Mouse (Mus musculus) gonadal fat pad, adult 2 months (tissue): Measurements from ENCODE around the gene Sec14l1. TPM values are rescaled to one million over a fixed set of nuclear protein-coding genes. Genes with fewer than 3 reads are reported as not detected.
"Not testable (repeated sequence)": the region's sequence is repeated elsewhere in the genome, so short reads cannot be mapped to it uniquely, and the experiment has no call there.

Experiments used
- DNase-seq: peaks from one replicate; pipeline ENCODE4 v3.0.0-alpha.2; 2012; ENCODE audit warnings: low read depth
- polyA plus RNA-seq: library from polyadenylated mRNA; depleted of rRNA; stranded (reverse); fragments of >200 nt; gene quantifications from 2 replicates; pipeline ENCODE4 v1.2.3, GENCODE M21; 2012; rRNA removed

The Sec14l1 gene
- polyA plus RNA-seq: 69.8 and 71.6 TPM in 2 replicates

- no peak for DNase-seq
These were observed at the start of gene Sec14l1 for GRCm38 (mm10) chr11:117114592-117115345. Sec14l1 (plus strand) TSS chr11:117115168.

GRCm38 (mm10) chr11:117065602-117066001 lies 49.4 kb upstream of the Sec14l1 start:
- DNase-seq: not testable (repeated sequence)

- no peak for DNase-seq
These were observed 48.2 kb upstream of the Sec14l1 start for GRCm38 (mm10) chr11:117066738-117067137.

- DNase-seq: no peak
These were observed 46.6 kb upstream of the Sec14l1 start for GRCm38 (mm10) chr11:117068332-117068731.

- DNase-seq: no peak
These were observed 45.9 kb upstream of the Sec14l1 start for GRCm38 (mm10) chr11:117069027-117069426.

GRCm38 (mm10) chr11:117070711-117071110 lies 44.3 kb upstream of the Sec14l1 start:
- DNase-seq: no peak

GRCm38 (mm10) chr11:117072128-117072527 lies 42.8 kb upstream of the Sec14l1 start:
- no peak for DNase-seq

- DNase-seq: no peak
These were observed 41.5 kb upstream of the Sec14l1 start for GRCm38 (mm10) chr11:117073426-117073825.

GRCm38 (mm10) chr11:117076576-117077196 lies 38.3 kb upstream of the Sec14l1 start:
- no peak for DNase-seq

- no peak for DNase-seq
These were observed 37.7 kb upstream of the Sec14l1 start for GRCm38 (mm10) chr11:117077227-117077626.

GRCm38 (mm10) chr11:117077902-117078301 lies 37.1 kb upstream of the Sec14l1 start:
- DNase-seq: no peak

- DNase-seq: no peak
These were observed 36.2 kb upstream of the Sec14l1 start for GRCm38 (mm10) chr11:117078637-117079240.

- no peak for DNase-seq
These were observed 35.2 kb upstream of the Sec14l1 start for GRCm38 (mm10) chr11:117079651-117080190.

GRCm38 (mm10) chr11:117080209-117080608 lies 34.8 kb upstream of the Sec14l1 start:
- no peak for DNase-seq

GRCm38 (mm10) chr11:117081165-117082064 lies 33.6 kb upstream of the Sec14l1 start:
- no peak for DNase-seq

GRCm38 (mm10) chr11:117082353-117082934 lies 32.5 kb upstream of the Sec14l1 start:
- no peak for DNase-seq

GRCm38 (mm10) chr11:117083052-117083881 lies 31.7 kb upstream of the Sec14l1 start:
- peak; percentile 77 for DNase-seq

- DNase-seq: not testable (repeated sequence)
These were observed 31.1 kb upstream of the Sec14l1 start for GRCm38 (mm10) chr11:117083882-117084260.

GRCm38 (mm10) chr11:117086215-117086614 lies 28.8 kb upstream of the Sec14l1 start:
- DNase-seq: no peak
